Mouse (Mus musculus): ENCODE data around the gene Alox5.

Alox5 gene

GRCm38 (mm10) chr6:116417518-116418315, 43.3 kb downstream of the Alox5 start:
- DNase-seq (ENCODE audit: low read depth, low spot score) = no peak

- no peak for DNase-seq (ENCODE audit: low read depth, low spot score)
Observed at GRCm38 (mm10) chr6:116416000-116416552, 44.9 kb downstream of the Alox5 start.

GRCm38 (mm10) chr6:116415126-116415676, 45.8 kb downstream of the Alox5 start:
- no peak for DNase-seq (ENCODE audit: low read depth, low spot score)

- DNase-seq (ENCODE audit: low read depth, low spot score) = no peak
Observed at GRCm38 (mm10) chr6:116412546-116413325, 48.2 kb downstream of the Alox5 start.

- no peak for DNase-seq (ENCODE audit: low read depth, low spot score)
Observed at GRCm38 (mm10) chr6:116411716-116412115, 49.3 kb downstream of the Alox5 start.

GRCm38 (mm10) chr6:116410436-116410835, 50.5 kb downstream of the Alox5 start:
- DNase-seq (ENCODE audit: low read depth, low spot score) = no peak

GRCm38 (mm10) chr6:116407956-116408657, 52.9 kb downstream of the Alox5 start:
- DNase-seq (ENCODE audit: low read depth, low spot score) = no peak

- DNase-seq (ENCODE audit: low read depth, low spot score) = no peak
Observed at GRCm38 (mm10) chr6:116407216-116407615, 53.8 kb downstream of the Alox5 start.

- DNase-seq (ENCODE audit: low read depth, low spot score) = no peak
Observed at GRCm38 (mm10) chr6:116406680-116407079, 54.3 kb downstream of the Alox5 start.

- no peak for DNase-seq (ENCODE audit: low read depth, low spot score)
Observed at GRCm38 (mm10) chr6:116406152-116406551, 54.8 kb downstream of the Alox5 start.

GRCm38 (mm10) chr6:116405715-116406114, 55.3 kb downstream of the Alox5 start:
- DNase-seq (ENCODE audit: low read depth, low spot score) = no peak

- DNase-seq (ENCODE audit: low read depth, low spot score) = no peak
Observed at GRCm38 (mm10) chr6:116405243-116405642, 55.7 kb downstream of the Alox5 start.

- no peak for DNase-seq (ENCODE audit: low read depth, low spot score)
Observed at GRCm38 (mm10) chr6:116402426-116402825, 58.6 kb downstream of the Alox5 start.

- DNase-seq (ENCODE audit: low read depth, low spot score) = no peak
Observed at GRCm38 (mm10) chr6:116401746-116402423, 59.1 kb downstream of the Alox5 start.

- no peak for DNase-seq (ENCODE audit: low read depth, low spot score)
Observed at GRCm38 (mm10) chr6:116398136-116398535, 62.8 kb downstream of the Alox5 start.

GRCm38 (mm10) chr6:116397621-116398020, 63.4 kb downstream of the Alox5 start:
- DNase-seq (ENCODE audit: low read depth, low spot score) = no peak

GRCm38 (mm10) chr6:116394916-116395648, 65.9 kb downstream of the Alox5 start:
- DNase-seq (ENCODE audit: low read depth, low spot score) = no peak

- DNase-seq (ENCODE audit: low read depth, low spot score) = no peak
Observed at GRCm38 (mm10) chr6:116389481-116389880, 71.5 kb downstream of the Alox5 start.

- no peak for DNase-seq (ENCODE audit: low read depth, low spot score)
Observed at GRCm38 (mm10) chr6:116388068-116388467, 72.9 kb downstream of the Alox5 start.

GRCm38 (mm10) chr6:116386506-116386905, 74.5 kb downstream of the Alox5 start:
- no peak for DNase-seq (ENCODE audit: low read depth, low spot score)
